Mouse (Mus musculus): ENCODE data around the gene Jup. TPM values are rescaled to one million over a fixed set of nuclear protein-coding genes. Genes with fewer than 3 reads are reported as not detected.
"Not testable (repeated sequence)": the region's sequence is repeated elsewhere in the genome, so short reads cannot be mapped to it uniquely, and the experiment has no call there.

The Jup gene
- total and polyA plus RNA-seq, 2 experiments from 2014 or later = 135 to 319 TPM

DNA sequence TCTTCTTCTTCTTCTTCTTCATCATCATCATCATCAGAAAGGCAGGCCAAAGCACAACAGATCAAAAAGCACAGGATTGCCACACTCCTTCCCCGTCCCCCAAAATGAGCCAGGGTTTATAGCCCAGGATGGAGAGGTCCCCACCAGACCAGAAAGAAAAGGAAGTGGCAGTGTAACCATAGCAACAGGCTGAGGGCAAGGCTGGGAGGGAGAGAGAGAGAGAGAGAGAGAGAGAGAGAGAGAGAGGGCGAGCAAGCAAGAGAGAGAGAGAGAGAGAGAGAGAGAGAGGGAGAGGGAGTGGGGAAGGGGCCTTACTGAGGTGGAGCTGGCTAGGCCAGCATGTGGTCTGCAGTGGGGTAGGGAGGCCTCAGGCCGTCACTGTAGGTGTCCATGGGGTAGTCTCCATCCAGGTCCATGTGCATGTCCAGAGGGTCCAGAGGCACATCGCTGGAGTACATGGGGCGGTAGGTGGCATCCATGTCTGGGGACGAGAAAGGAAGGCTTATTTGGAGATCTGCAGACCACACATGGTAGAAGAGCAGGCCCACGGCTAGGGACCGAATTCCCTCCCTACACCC is 25.5 kb downstream of the Jup start:
- DNase-seq (ENCODE audit: low spot score) (no peak), ATAC-seq (ENCODE audit: insufficient read depth, low read depth) (no peak)
- no peak for TF ChIP-seq CTCF (IDR thresholded peaks at IDR 0.05; ENCODE audit: low read depth)
- TF ChIP-seq EP300 (IDR thresholded peaks at IDR 0.05; ENCODE audit: low read depth) = no peak
- H3K9ac ChIP-seq (replicated peaks; ENCODE audit: low read depth, low read length) = no peak overlapping the region
- no peak overlapping the region for H3K27ac ChIP-seq (ENCODE audit: low read depth)
- H3K4me1 ChIP-seq (ENCODE audit: control insufficient read depth, insufficient read depth) = no peaks in the 10 kb centered on the region
- no peak overlapping the region for H3K4me3 ChIP-seq (ENCODE audit: low read depth, low read length)
- no peak overlapping the region for H3K4me2 ChIP-seq (ENCODE audit: low read depth, low read length)
- H3K9me3 ChIP-seq (replicated peaks; ENCODE audit: control insufficient read depth, low read length) = no peaks in the 10 kb centered on the region
- peaks cover 78% of the 10 kb centered on the region for H3K36me3 ChIP-seq (replicated peaks; ENCODE audit: control insufficient read depth, insufficient read depth, low read length)
- 80% methylated on average over 7 of the region's 8 CpGs for WGBS
- H3K27me3 ChIP-seq (ENCODE audit: control insufficient read depth, insufficient read depth, low read length) = no peaks in the 10 kb centered on the region

DNA sequence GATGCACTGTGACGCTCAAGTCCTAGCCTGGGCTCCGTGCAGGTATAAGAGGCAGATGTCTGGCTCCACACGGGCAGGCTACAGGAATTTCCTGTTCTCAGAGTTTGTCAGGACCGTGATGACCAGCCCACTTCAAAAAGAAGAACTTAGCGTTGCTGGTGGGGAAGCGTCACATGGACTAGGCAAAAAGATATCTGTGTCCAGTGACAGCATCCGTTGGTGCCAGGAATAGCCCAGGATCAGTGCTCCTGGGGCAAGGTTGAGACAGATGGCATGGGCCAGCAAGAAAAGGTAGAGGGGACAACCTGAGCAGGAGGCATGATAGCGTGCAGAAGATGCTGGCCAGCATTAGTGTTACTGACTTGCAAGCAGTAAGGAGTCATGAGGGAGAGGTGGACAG is 27.7 kb downstream of the Jup start:
- H3K27ac ChIP-seq (ENCODE audit: low read depth) = no peak overlapping the region
- TF ChIP-seq CTCF (IDR thresholded peaks at IDR 0.05; ENCODE audit: low read depth) = no peak
- TF ChIP-seq EP300 (IDR thresholded peaks at IDR 0.05; ENCODE audit: low read depth) = no peak
- DNase-seq (ENCODE audit: low spot score) = no peak
- no peaks in the 10 kb centered on the region for H3K9me3 ChIP-seq (replicated peaks; ENCODE audit: control insufficient read depth, low read length)
- WGBS = 43% methylated on average over 8 of the region's 8 CpGs
- H3K27me3 ChIP-seq (ENCODE audit: control insufficient read depth, insufficient read depth, low read length) = no peaks in the 10 kb centered on the region
- no peak for ATAC-seq (ENCODE audit: insufficient read depth, low read depth)
- H3K4me1 ChIP-seq (ENCODE audit: control insufficient read depth, insufficient read depth) = no peaks in the 10 kb centered on the region
- H3K9ac ChIP-seq (replicated peaks; ENCODE audit: low read depth, low read length) = no peak overlapping the region
- H3K4me3 ChIP-seq (ENCODE audit: low read depth, low read length) = no peak overlapping the region
- peaks cover 56% of the 10 kb centered on the region for H3K36me3 ChIP-seq (replicated peaks; ENCODE audit: control insufficient read depth, insufficient read depth, low read length)
- H3K4me2 ChIP-seq (ENCODE audit: low read depth, low read length) = no peak overlapping the region

DNA sequence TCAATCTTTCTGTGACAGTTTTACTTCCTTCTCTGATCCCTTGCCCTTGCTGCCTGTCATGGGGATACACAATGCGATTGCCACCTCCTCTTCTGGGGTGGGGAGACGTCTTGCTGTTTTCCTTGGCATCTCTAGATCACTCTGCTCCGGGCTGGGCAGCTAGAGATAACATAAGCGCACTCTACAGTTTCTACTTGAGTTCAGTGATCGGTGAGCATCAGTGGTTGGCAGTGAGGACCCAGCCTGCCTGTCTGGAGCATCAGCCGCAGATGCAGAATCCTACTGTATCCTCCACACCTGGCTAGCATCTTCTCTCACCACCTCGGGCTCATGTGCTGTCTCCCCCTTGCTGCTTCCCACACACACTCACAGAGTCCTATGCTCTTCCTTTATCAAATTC is 28.4 kb downstream of the Jup start:
- TF ChIP-seq EP300 (IDR thresholded peaks at IDR 0.05; ENCODE audit: low read depth) (no peak), CTCF (IDR thresholded peaks at IDR 0.05; ENCODE audit: low read depth) (no peak)
- no peak for DNase-seq (ENCODE audit: low spot score)
- Histone ChIP-seq H3K9me3 (replicated peaks; ENCODE audit: control insufficient read depth, low read length) (no peaks in the 10 kb centered on the region), H3K4me3 (ENCODE audit: low read depth, low read length) (no peak overlapping the region), H3K36me3 (replicated peaks; ENCODE audit: control insufficient read depth, insufficient read depth, low read length) (peaks cover 51% of the 10 kb centered on the region), H3K9ac (replicated peaks; ENCODE audit: low read depth, low read length) (no peak overlapping the region), H3K27me3 (ENCODE audit: control insufficient read depth, insufficient read depth, low read length) (no peaks in the 10 kb centered on the region), H3K4me2 (ENCODE audit: low read depth, low read length) (no peak overlapping the region), H3K4me1 (ENCODE audit: control insufficient read depth, insufficient read depth) (no peaks in the 10 kb centered on the region), H3K27ac (ENCODE audit: low read depth) (no peak overlapping the region)
- WGBS = 53% methylated on average over 7 of the region's 7 CpGs
- ATAC-seq (ENCODE audit: insufficient read depth, low read depth) = no peak

- peak; percentile 51 for DNase-seq (ENCODE audit: low spot score)
- Histone ChIP-seq H3K4me3 (ENCODE audit: low read depth, low read length) (no peak overlapping the region), H3K27me3 (ENCODE audit: control insufficient read depth, insufficient read depth, low read length) (peaks cover 21% of the 10 kb centered on the region; the same call in 1 of the 2 replicates), H3K27ac (ENCODE audit: low read depth) (no peak overlapping the region), H3K4me1 (ENCODE audit: control insufficient read depth, insufficient read depth) (no peaks in the 10 kb centered on the region), H3K9ac (replicated peaks; ENCODE audit: low read depth, low read length) (no peak overlapping the region), H3K4me2 (ENCODE audit: low read depth, low read length) (no peak overlapping the region), H3K36me3 (replicated peaks; ENCODE audit: control insufficient read depth, insufficient read depth, low read length) (no peaks in the 10 kb centered on the region), H3K9me3 (replicated peaks; ENCODE audit: control insufficient read depth, low read length) (no peaks in the 10 kb centered on the region)
- TF ChIP-seq EP300 (IDR thresholded peaks at IDR 0.05; ENCODE audit: low read depth) (no peak), CTCF (IDR thresholded peaks at IDR 0.05; ENCODE audit: low read depth) (peak; percentile 84)
- WGBS = 17% methylated on average over 12 of the region's 12 CpGs
- ATAC-seq (ENCODE audit: insufficient read depth, low read depth) = peak; percentile 64
These were observed 34.5 kb downstream of the Jup start for GRCm38 (mm10) chr11:100362979-100363562.

DNA sequence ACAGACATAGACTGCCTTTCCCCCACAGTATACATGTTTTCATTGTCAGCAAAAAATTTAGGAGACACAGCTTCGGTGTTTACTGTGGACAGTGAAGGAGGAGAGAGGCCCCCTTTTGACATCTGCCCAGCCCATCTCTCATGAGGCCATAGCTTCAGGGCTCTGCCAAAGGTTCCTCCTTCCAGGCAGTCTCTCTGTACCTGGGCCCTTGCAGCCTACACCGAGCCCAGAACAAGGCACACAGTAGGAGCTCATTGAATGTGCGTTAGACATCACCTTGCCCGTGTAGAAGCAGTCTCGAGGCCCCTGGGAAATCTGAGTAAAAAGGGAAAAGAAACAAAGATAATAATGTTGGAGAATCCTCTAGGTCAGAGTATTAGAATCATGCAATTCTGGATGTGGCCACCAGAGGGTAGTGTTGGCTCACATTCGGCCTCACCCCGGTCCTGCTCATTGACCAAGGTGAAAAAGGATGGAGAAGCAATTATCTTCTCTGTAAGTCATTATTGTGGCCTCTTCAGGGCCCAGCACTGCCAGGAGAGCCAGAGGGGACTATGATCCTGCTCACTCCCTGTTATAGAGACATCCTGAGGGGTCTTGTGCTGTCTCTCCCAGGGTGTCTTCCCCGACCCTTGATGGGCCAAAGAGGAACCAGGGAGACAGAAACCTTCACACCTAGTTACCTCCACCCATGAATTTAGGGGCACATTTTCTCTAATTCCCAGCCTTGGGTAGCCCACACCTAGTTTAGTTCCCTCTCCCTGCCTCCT is 35.2 kb downstream of the Jup start:
- H3K4me1 ChIP-seq (ENCODE audit: control insufficient read depth, insufficient read depth) = no peaks in the 10 kb centered on the region
- H3K4me3 ChIP-seq (ENCODE audit: low read depth, low read length) = no peak overlapping the region
- no peak overlapping the region for H3K9ac ChIP-seq (replicated peaks; ENCODE audit: low read depth, low read length)
- peak; percentile 55 for ATAC-seq (ENCODE audit: insufficient read depth, low read depth)
- no peak overlapping the region for H3K4me2 ChIP-seq (ENCODE audit: low read depth, low read length)
- peak; percentile 62 for DNase-seq (ENCODE audit: low spot score)
- WGBS = 14% methylated on average over 8 of the region's 8 CpGs
- H3K27ac ChIP-seq (ENCODE audit: low read depth) = no peak overlapping the region
- no peaks in the 10 kb centered on the region for H3K36me3 ChIP-seq (replicated peaks; ENCODE audit: control insufficient read depth, insufficient read depth, low read length)
- TF ChIP-seq CTCF (IDR thresholded peaks at IDR 0.05; ENCODE audit: low read depth) (peak; percentile 89), EP300 (IDR thresholded peaks at IDR 0.05; ENCODE audit: low read depth) (no peak)
- peaks cover 23% of the 10 kb centered on the region for H3K27me3 ChIP-seq (ENCODE audit: control insufficient read depth, insufficient read depth, low read length)
- no peaks in the 10 kb centered on the region for H3K9me3 ChIP-seq (replicated peaks; ENCODE audit: control insufficient read depth, low read length)

- not testable (repeated sequence) for H3K4me3 ChIP-seq (ENCODE audit: low read depth, low read length); H3K9me3 ChIP-seq (replicated peaks; ENCODE audit: control insufficient read depth, low read length); H3K4me1 ChIP-seq (ENCODE audit: control insufficient read depth, insufficient read depth); H3K27ac ChIP-seq (ENCODE audit: low read depth); H3K36me3 ChIP-seq (replicated peaks; ENCODE audit: control insufficient read depth, insufficient read depth, low read length); ATAC-seq (ENCODE audit: insufficient read depth, low read depth); H3K9ac ChIP-seq (replicated peaks; ENCODE audit: low read depth, low read length); H3K4me2 ChIP-seq (ENCODE audit: low read depth, low read length); DNase-seq (ENCODE audit: low spot score)
- no CpG with 5 or more reads among the region's 13 CpGs for WGBS
- H3K27me3 ChIP-seq (ENCODE audit: control insufficient read depth, insufficient read depth, low read length) = peaks cover 35% of the 10 kb centered on the region
These were observed 36.5 kb downstream of the Jup start for GRCm38 (mm10) chr11:100361059-100361458.
